Mouse (Mus musculus): ENCODE results near the gene Gtf2e1.

- TF ChIP-seq MYC (IDR thresholded peaks at IDR 0.05; ENCODE audit: low read depth, low read length) (no peak), CTCF (conservative IDR thresholded peaks at IDR 0.05 in 1 of 2, IDR thresholded peaks at IDR 0.05 in 1 of 2; ENCODE audit: low read depth in 2 of 2, low read length in 2 of 2) (no peak), RAD21 (IDR thresholded peaks at IDR 0.05; ENCODE audit: low read depth, low read length) (no peak), NELFE (IDR thresholded peaks at IDR 0.05; ENCODE audit: low read depth, low read length) (no peak), POLR2A (IDR thresholded peaks at IDR 0.05; ENCODE audit: low read depth, low read length) (no peak)
Observed at GRCm38 (mm10) chr16:37532046-37532445, 7.5 kb downstream of the Gtf2e1 start.
